Mouse (Mus musculus) liver, adult 2 months (tissue): ENCODE results near the gene Med24. TPM values are rescaled to one million over a fixed set of nuclear protein-coding genes. Genes with fewer than 3 reads are reported as not detected.
A peak's percentile ranks its signal among the peaks of the same experiment; 100 is the strongest.

Source experiments
- DNase-seq: peaks from one replicate; pipeline ENCODE4 v3.0.0-alpha.2; 2011; ENCODE audit warnings: low read depth, low spot score; ENCODE audit errors: extremely low read depth
- H3K27ac ChIP-seq: fragments of 200-500 bp; replicated peaks from 2 replicates; pipeline ENCODE4 v1.5.1; 2012; ENCODE audit warnings: low read depth, mild to moderate bottlenecking, control low read depth, inconsistent platforms, low read length; ENCODE audit not compliant: insufficient read depth
- H3K27me3 ChIP-seq: fragments of 200-500 bp; 2 replicates; pipeline ENCODE4 v1.6.1; 2012; ENCODE audit warnings: mild to moderate bottlenecking, moderate library complexity, low read length, inconsistent platforms; ENCODE audit not compliant: control insufficient read depth, insufficient read depth
- H3K36me3 ChIP-seq: fragments of 200-500 bp; 2 replicates; pipeline ENCODE4 v1.6.1; 2012; ENCODE audit warnings: low read length, inconsistent platforms; ENCODE audit not compliant: control insufficient read depth, insufficient read depth
- H3K4me1 ChIP-seq: fragments of 200-500 bp; 2 replicates; pipeline ENCODE4 v1.6.1; 2011; ENCODE audit warnings: low read length; ENCODE audit not compliant: control insufficient read depth, insufficient read depth
- H3K4me3 ChIP-seq: fragments of 200-500 bp; 2 replicates; pipeline ENCODE4 v1.5.1; 2011; ENCODE audit warnings: low read depth, mild to moderate bottlenecking, control low read depth, low read length, moderate library complexity; ENCODE audit not compliant: insufficient read depth
- H3K79me2 ChIP-seq: fragments of 200-500 bp; 2 replicates; pipeline ENCODE4 v1.6.1; 2012; ENCODE audit warnings: inconsistent platforms, mild to moderate bottlenecking, low read length, moderate library complexity; ENCODE audit not compliant: control insufficient read depth, insufficient read depth
- H3K9ac ChIP-seq: fragments of 200-500 bp; 2 replicates; pipeline ENCODE4 v1.6.1; 2012; ENCODE audit warnings: low read depth, mild to moderate bottlenecking, control low read depth, inconsistent platforms, low read length
- CTCF ChIP-seq: fragments of 200-500 bp; IDR thresholded peaks from 2 replicates; pipeline ENCODE4 v1.5.1; 2011; ENCODE audit warnings: low read depth, low read length, control low read depth
- POLR2A ChIP-seq: fragments of 200-500 bp; IDR thresholded peaks from 2 replicates; pipeline ENCODE4 v1.6.1; 2011; ENCODE audit warnings: low read length, control low read depth; ENCODE audit not compliant: insufficient read depth; ENCODE audit errors: extremely low read depth
- WGBS: fragments of 180-500 bp; shearing (Covaris S2); methylation state at CpG from one replicate; pipeline ENCODE4 v1.1.7; 2018; 5-methylcytosine and 5-hydroxymethylcytosine counted together
- polyA plus RNA-seq: library from polyadenylated mRNA; depleted of rRNA; stranded (reverse); fragments of >200 nt; gene quantifications from 2 replicates; pipeline ENCODE4 v1.2.3, GENCODE M21; 2012
- total RNA-seq: library from RNA; depleted of rRNA; stranded (reverse); fragments of >200 nt; gene quantifications from 2 replicates; pipeline ENCODE4 v1.2.3, GENCODE M21; 2014

Gene Med24
- total and polyA plus RNA-seq, 2 experiments: 3.9 to 23.2 TPM

DNA sequence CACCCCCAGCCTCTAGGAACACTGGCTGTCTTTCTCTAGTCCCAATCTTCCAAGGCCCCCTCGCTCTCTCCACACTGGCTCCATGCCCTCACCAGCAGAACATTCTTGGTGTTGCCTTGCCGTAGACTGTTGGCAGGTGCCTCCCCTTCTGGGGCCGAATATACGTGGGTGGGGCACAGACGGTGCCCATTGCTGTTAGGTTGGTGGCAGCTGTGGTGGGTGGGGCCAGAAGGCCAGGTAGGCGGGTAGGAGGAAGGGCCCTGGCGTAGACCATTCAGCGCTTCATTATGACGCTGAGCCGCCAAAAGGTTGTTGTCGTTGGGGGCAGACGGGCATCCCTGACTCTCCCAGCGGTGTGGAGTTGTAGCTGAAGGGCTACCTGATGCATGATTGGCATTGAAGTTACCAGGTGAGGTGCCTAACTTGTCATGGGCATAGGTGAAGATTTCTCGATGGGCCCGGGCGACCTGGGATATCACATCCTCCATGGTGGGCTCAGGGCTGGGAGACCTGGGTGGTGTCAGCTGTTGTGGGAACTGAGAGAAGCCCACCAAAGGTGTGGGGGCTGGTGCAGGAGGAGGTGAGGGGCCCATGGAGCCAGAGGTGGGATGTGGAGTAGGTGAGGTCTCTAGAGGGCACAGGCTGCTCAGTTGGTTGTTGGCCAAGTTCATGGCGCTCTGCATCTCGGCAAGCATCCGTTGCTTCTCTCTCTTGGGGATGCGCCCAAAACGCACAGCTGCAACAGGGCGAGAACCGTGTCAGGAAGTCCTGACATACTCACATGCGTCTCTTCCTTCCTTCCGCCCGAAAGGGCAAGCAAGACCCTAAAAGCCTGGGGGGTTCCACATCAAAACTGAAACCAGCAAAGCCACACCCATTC lies 41.1 kb upstream of the Med24 start:
- no peak for TF ChIP-seq CTCF
- TF ChIP-seq POLR2A: no peak
- Histone ChIP-seq H3K79me2 (0 out of 2 replicates have a peak, but pooled peaks cover 3% of the 10 kb centered on the region), H3K4me1 (peaks cover 9% of the 10 kb centered on the region), H3K9ac (no peak overlapping the region), H3K4me3 (no peak overlapping the region), H3K36me3 (peaks cover 49% of the 10 kb centered on the region), H3K27ac (no peak overlapping the region), H3K27me3 (no peaks in the 10 kb centered on the region)
- no peak for DNase-seq
- WGBS: 79% methylated on average over 26 of the region's 26 CpGs

DNA sequence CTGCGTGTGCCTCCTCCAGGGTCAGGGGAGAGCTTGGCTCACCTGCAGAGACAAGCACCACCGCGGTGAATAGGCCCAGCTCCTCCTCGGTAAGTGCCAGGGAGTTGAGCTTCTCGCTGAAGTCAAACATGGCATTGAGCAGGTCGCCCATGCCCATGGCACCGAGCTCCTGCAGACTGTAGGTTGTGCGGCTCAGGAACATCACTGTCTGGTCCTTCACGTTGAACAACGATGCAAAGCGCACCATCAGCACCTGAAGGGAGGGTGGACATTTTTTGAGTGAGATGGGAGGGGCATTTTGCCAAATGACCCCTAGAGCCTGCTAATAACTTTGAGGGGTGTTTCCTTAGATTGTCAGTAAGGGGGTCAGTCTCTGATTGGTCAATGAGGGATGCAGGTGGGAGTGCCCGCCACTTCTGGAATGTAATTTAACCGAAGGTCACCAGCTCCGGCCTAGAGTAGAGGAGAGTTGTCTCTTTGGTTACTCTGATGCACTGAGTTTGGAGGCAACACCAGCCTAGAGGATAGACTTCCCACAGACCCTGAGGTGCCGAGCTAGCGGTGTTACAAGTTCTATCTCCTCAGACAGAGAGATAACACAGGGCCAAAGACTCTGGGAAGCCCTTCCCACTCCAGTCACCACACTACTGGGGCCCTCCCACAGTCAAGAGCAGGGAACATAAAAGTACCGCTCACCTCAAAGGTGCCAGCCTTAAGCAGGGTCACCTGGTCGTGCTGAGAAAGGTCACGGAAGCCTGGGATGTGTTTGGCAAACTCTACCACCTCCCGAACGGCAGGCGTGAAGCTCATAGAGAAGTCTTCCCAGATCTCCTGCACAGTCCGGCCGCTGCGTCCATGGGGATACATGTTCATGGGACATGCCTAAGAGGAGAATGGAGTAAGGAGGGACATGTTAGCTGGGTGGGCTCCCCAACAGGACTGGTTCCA lies 40.0 kb upstream of the Med24 start:
- no peak overlapping the region for H3K27ac ChIP-seq
- 84% methylated on average over 25 of the region's 25 CpGs for WGBS
- H3K36me3 ChIP-seq: peaks cover 49% of the 10 kb centered on the region
- H3K4me1 ChIP-seq: peaks cover 9% of the 10 kb centered on the region
- no peak for DNase-seq
- H3K27me3 ChIP-seq: no peaks in the 10 kb centered on the region
- H3K4me3 ChIP-seq: no peak overlapping the region
- H3K9ac ChIP-seq: no peak overlapping the region
- no peaks in the 10 kb centered on the region for H3K79me2 ChIP-seq
- TF ChIP-seq POLR2A (no peak), CTCF (no peak)

- Histone ChIP-seq H3K4me1 (peaks cover 9% of the 10 kb centered on the region), H3K4me3 (no peak overlapping the region), H3K36me3 (peaks cover 49% of the 10 kb centered on the region), H3K27me3 (no peaks in the 10 kb centered on the region), H3K9ac (no peak overlapping the region), H3K79me2 (no peaks in the 10 kb centered on the region), H3K27ac (no peak overlapping the region)
- DNase-seq: peak; percentile 31
- no peak for TF ChIP-seq POLR2A
- 74% methylated on average over 39 of the region's 39 CpGs for WGBS
Observed at GRCm38 (mm10) chr11:98768127-98769006, 39.1 kb upstream of the Med24 start.

DNA sequence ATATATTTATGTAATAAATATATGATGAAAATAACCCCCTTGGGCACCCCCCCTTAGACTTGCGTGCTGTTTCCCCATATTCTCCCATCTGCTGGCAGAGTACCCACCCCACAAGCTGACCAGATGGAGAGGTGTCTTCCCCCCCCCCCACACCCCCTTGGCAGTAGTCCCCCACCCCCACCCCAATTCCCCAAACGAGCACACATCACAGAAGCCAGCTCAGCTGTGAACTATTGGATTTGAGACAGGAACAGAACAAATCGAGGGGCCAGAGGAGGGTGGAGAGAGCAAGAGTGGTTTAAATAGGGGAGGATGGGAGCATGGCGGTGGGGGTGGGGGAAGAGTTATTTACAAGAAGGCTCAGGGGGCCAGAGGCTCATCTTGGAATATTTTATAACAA lies 38.5 kb upstream of the Med24 start:
- WGBS: 42% methylated on average over 4 of the region's 4 CpGs
- H3K27ac ChIP-seq: no peak overlapping the region
- no peak overlapping the region for H3K4me3 ChIP-seq
- H3K79me2 ChIP-seq: no peaks in the 10 kb centered on the region
- no peak overlapping the region for H3K9ac ChIP-seq
- peaks cover 46% of the 10 kb centered on the region for H3K36me3 ChIP-seq
- DNase-seq: peak; percentile 26
- no peak for TF ChIP-seq CTCF
- no peak for TF ChIP-seq POLR2A
- peaks cover 9% of the 10 kb centered on the region for H3K4me1 ChIP-seq
- H3K27me3 ChIP-seq: no peaks in the 10 kb centered on the region

GRCm38 (mm10) chr11:98767276-98767675 lies 38.0 kb upstream of the Med24 start:
- DNase-seq: peak; percentile 65
- no peak overlapping the region for H3K27ac ChIP-seq
- H3K79me2 ChIP-seq: no peaks in the 10 kb centered on the region
- H3K4me1 ChIP-seq: peaks cover 6% of the 10 kb centered on the region; the same call in 1 of the 2 replicates
- TF ChIP-seq POLR2A (no peak), CTCF (no peak)
- 48% methylated on average over 9 of the region's 9 CpGs for WGBS
- no peaks in the 10 kb centered on the region for H3K27me3 ChIP-seq
- H3K9ac ChIP-seq: no peak overlapping the region
- no peak overlapping the region for H3K4me3 ChIP-seq
- H3K36me3 ChIP-seq: peaks cover 42% of the 10 kb centered on the region
